Mouse (Mus musculus) monocyte, adult 2 months (primary cell): Measurements from ENCODE around the gene Blmh.

ENCODE experiments used
- DNase-seq, 2 experiments: peaks; one replicate each; pipeline ENCODE4 v3.0.0; 2022; ENCODE audit warnings: low spot score in 2 of 2, low read depth in 1 of 2

The Blmh gene

DNA sequence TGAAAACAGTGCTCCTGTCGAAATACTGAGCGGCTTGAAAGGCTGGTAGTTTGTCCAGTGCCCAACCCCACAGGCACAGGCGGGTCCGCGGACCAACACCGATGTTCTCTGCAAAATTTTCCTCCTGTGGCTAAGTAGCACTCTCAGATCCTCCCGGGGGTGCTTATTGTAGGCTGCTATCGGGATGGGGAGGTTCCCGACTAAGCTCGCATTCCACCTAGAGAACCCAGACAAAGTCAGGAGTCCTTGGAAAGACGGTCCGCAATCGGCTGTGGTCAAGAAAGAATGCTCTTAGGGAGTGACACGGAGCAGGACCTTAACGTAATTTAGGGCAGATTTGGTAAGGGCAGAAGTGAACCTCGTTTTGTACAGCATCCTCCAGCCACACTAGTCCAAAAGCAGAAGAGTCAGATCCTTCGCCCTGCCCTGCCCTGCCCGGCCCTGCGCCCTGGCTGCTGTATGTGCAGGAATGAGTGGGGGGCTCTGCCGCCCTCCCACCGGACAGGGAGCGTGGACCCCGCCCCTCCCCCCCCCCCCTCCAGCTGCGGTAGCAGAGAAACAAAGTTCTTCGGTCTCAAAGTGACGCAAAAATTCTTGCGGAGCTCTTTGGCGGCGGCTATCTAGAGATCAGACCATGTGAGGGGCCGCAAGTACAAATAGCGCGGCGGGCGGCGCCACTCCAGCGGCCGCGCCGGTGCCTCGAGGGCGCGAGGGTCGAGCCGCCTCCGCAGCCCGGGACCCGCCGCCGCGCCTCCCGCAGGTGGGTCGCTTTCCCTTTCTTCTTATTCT lies 73.5 kb downstream of the Blmh start, which contains the start of gene Slc6a4:
Gene Slc6a4, plus strand, starts transcription at position 688 of the 789 bp plus-strand sequence.
- DNase-seq, result no peak

DNA sequence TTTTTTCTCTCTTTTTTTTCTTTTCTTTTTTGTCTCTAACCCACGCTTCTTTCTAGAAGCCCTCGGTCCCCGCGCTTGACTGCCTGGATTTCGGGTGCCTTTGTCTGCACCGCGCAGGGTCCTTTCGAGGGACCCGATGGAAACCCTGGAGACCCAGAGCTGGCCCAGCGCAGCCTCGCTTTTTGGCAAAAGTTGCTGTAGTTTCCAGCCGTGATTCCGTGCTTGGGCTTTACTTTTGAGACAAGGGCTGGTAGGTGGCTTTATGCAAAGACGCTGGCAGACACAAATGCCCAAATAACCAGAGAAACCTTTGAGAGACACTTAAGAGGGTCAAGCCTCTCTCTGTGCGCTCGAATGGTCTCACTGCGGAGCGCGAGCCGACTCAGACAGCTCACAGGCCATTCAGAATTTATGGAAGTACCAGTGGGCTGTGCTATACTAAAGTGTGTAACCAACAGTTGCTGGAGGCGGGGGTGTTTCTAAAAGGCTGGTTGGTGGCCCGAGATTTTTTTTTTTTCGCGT lies 74.2 kb downstream of the Blmh start:
- DNase-seq, result no peak

DNA sequence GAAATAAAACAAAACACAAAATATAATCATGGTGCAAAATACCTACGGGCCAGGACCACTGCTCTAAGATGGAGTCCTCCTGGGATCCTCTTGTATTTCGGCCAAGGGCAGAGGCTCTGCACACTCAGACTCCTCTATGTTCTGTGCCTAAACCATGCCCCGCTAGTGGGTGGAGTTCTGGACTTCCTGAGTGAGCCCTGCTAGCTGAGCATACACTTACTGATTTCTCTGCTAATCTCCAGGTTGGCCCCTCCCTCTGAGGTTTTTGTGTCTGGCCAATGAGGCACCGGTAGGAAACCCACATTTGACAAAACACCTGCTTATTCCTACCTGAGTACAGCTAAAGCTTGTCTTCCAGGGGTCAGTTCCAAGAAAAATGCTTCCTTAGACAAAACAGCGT lies 76.1 kb downstream of the Blmh start:
- no peak for DNase-seq

DNA sequence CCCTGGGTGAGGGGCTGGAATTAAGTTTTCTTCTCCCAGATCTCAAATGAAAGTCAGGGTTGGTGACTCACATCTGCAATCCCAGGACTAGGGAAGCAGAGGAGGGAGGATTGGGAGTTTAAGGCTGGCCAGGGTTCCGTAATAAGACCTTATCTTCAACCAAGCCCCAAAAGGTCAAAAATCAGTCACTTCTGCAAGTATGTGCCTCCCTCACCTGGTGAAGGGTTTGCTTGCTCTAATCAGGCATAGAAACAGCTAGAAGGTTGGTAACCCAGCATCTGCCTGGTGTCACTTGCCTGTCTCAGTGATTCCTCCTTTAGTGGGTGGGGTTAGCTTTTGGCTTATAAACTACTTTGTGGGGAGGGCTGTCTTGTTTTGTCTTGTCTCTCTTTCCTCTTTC lies 77.8 kb downstream of the Blmh start:
- DNase-seq, result no peak

DNA sequence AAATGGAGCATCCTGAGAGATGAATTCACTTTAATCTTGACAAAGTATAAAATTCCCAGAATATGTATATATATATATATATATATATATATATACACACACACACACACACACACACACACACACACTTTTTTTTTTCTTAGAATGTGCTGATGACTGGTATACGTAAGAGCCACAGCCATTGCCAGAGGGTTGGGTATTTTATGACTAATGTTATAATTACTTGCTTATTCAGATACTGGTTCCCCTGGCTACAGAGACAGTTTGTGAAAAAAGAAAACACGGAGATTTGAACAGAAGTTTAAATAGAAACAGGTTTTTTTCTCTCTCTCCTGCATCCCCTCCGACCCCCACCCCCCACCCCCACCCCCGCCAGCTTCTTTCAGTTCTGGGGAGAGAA lies 81.3 kb downstream of the Blmh start:
- no peak for DNase-seq

DNA sequence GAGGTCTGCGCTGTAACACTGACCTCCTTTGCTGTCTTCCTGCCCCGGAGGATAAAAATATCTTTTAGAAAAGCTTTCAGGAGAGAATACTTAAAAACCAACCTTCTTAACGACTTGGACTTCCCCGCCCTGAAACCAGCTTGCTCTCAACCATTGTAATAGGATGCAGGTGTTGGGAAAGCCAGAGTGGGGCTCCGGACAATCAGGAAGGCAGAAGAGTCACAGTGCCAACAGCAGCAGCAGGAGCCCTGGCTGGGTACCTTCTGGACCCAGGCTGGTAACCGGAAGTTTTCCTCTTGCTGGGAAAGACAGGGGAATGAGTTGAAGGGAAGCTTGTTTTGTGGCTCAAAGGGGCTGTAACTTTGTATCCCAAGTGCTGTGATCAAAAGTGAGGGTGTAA lies 82.0 kb downstream of the Blmh start:
- DNase-seq, result no peak

DNA sequence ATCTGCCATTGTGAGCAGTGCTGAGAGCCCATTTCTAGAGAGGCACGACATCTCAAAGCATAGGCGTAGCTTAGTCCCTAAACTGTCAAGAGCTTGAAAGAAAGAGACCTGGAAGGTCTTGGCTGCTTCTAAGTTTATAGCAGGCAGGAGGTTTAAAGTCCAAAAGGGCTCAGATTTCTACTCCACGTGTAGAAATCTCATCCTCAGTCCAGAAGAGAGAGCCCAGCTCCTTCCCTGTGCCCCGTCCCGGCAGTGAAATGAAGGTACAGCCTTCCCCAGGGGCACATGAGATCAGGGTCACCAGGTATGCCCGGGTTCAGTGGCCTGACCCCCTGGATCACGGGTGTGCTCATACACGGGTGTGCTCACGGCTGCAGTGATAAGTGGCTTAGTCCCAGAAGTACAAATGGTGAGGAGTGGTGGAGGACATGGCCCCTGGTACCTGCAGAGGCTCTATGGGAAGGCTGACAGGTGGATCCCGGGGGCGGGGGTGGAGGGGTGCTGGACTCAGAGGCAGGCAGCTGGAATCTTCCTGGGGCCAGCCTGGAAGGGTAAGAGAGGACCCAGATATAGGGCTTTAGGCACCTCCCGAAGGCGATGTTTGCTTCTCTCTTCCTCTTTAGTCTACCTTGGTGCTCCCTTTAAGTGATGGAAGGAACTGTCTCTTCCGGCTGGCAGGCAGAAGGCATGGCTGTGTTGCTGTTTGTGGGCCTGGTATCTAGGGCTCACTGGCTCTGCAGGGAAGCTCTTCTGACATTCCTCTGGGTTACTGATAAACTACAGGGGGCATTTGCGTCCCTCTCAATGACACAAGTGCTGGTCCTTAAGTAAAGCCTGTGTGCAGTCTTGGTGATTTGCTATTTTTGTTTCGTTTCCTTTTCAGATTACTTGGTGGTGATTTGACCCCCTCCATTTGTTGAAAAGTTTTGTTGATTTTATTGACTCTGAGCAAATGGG lies 84.7 kb downstream of the Blmh start:
- DNase-seq, result no peak

DNA sequence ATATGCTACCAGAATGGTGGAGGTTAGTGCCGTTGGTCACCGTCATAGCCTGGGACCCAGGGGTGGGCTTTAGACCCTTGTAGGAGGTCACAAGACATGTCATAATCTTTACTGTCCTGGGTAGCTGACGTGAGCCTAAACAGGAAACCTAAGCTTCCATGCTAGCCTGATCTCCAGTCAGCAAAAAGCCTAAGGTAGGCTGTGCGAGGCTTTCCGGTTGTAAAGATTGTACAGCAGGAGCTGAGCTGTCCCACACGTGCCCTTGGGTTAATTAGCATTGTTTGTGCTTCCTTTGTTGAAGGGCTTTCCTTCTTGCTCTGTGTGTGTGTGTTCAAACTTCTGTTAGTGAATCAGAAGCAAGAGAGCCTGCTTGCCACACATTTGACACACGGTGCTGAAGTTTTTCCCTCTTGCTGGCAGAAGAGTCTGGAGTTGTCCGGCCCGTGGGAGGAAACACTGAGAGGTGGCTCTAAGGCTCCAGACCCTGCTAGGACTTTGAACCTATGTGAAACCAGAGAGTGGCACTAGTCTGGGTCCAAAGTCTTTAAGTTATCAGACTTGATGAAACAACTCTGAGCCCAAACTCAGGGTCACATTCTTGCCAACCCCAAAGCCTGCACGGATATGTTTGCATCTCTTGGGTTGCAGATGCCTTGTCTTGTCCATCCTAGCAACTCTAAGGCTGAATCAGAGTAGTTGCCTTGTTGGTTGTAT lies 86.3 kb downstream of the Blmh start:
- DNase-seq, result no peak

DNA sequence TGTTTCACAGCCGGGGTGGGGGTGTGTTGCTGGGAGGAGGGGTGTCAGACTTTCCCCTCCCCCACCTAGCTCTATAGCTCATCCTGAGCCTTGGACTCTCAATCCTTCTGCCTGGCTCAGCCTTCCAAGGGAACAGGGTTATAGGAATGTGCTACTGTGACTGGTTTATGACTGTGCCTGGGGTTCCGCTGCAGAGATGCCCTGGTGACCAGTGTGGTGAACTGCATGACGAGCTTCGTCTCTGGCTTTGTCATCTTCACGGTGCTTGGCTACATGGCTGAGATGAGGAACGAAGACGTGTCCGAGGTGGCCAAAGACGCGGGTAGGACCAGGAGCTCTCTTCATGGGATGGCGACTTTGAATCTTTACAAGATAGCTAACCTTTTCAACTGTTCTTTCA lies 93.4 kb downstream of the Blmh start:
- no peak for DNase-seq

DNA sequence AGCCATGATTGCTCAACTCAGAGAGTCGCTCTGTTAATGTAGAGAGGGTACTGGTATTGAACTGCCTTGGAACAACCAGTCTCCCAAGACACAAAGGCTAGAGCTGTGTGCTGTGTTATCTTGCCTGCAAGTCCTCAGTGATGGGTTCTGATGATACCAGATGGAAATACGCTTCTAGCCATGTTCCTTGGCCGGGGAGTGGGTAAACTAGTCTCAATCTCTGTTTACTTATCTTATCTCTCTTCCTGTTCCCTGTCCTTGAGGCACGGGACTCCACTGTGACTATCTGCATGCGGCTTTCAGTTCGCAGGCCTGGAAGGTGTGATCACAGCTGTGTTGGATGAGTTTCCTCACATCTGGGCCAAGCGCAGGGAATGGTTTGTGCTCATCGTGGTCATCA lies 94.9 kb downstream of the Blmh start:
- DNase-seq, result no peak

DNA sequence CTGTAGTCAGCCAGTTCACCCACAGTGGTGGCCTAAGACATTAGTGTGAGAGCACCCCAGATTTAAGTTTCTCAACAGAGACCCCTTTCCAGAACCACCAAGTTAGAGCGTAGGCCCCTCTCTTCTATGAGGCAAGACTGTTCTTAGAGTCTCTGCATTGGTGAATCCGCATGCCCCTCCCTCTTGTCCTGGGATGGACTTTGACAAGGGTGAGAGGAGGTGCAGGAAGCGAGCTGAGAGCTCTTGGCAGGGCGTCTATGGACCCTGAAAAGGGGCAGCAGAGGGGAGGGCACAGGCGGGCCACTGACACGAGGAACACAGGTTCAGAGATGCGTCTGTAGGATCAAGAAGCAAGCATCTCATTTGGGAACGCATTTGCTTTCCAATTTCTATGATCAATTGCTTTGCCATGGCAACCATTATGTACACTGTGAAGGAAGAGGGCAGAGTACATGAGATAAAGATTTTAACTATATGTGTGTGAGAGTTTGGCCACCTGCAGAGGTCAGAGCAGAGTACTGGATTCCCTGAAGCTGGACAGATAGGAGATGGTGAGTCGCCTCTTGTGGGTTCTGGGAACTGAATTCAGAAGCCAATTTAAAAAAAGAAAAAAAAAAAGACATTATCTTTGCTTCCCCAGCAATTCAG lies 97.3 kb downstream of the Blmh start:
- no peak for DNase-seq

DNA sequence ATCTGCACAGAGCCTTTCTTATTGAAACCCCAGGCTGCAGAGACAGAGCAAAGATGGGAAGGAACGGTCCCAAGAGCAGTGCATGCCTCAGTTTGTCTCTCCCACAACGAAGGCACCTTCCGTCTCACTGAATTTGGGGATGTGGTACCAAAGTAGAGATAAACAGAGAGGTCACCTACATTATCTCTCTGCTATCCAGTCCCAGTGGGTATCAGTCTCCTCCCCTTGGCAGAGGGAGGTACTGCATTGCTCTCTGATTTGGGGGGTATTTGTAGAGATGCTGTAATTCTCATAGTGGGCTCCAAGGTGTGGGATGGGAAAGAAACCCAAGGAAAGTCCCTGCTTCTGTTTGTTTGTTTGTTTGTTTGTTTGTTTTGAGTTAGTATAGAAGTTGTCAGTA lies 102.0 kb downstream of the Blmh start:
- no peak for DNase-seq

DNA sequence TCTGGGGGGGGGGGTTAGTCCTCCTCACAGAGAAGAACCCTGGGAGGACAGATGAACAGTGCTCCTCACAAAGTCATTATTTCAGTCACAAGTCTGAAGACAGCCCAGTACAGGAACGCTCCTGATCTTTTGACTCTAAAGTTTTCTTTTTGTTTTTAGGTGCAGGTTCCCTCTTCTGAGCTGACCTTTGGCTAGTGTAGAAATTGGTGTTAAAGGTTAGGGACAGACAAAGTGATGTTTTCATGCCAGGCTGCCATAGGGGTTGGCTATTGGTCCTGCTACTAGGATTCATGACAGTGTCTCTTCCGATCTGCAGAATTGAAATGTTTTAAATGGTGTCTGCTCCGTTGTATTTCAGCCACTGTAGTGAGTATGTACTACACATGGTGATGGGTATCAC lies 103.5 kb downstream of the Blmh start:
- DNase-seq, result no peak

DNA sequence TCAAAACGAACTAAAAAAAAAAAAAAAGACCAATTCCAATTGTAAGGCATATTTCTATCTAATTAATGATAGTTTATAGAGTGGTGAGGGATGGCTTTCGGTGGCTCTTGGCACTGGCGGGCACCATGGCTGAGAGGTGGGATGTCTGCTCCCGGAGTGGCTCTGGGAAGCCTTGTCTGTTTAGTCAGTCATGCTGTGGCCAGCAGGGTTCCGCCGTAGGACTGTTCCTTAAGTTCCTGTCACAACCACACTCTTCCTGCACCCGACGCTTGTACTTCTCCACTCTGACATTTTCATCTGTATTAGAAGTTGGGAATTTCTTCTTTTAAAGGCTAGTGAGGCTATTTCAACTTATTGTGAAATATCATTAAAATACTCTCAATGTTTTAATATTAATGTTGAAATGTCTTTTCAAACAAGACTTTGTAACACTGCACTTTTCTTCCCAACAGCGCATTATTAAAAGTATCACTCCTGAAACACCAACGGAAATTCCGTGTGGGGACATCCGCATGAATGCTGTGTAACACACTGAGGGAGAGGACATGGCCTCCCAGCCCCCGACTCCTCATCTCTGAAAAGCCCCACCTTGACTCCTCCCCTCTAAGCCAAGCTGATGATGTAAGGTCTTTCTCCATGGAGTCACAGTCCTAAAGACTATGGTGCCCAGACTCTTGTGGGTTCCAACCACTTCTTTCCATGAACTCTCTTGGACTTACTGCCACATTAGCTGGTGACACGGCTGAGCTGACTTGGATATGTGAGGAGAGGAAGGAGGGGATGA lies 106.7 kb downstream of the Blmh start:
- no peak for DNase-seq
